8 mouse cellular contexts compared by ENCODE assay signal in genomic region chr2:92374514-92374913, GRCm38 (mm10). TPM values are rescaled to one million over a fixed set of nuclear protein-coding genes. Genes with fewer than 3 reads are reported as not detected.
DNase-seq lines count a peak whose midpoint lies in the region; ATAC-seq lines count a peak whose summit lies in the region.

Gene Pex16 (plus strand): TSS chr2:92374676.
Gene Large2 (minus strand): TSS chr2:92374869.

- peak within 1 kb of the TSS; percentile 90 for H3K27ac ChIP-seq in forebrain, embryonic 12.5 days
- peak within 1 kb of the TSS; percentile 79 for H3K27ac ChIP-seq in intestine, embryonic 16.5 days (ENCODE audit: low read length)
- peak within 1 kb of the TSS; percentile 86 for H3K27ac ChIP-seq in liver, embryonic 15.5 days (replicated peaks)
- H3K27ac ChIP-seq in neural tube, embryonic 13.5 days (replicated peaks), result peak within 1 kb of the TSS; percentile 86

- DNase-seq in heart, adult 11 months, result peak; percentile 96
- DNase-seq in heart, postnatal 25 days (ENCODE audit: low spot score), result no peak
- peak; percentile 90 for DNase-seq in brain, adult 2 months (ENCODE audit: low read depth, low spot score)
- DNase-seq in frontal cortex, postnatal 25 days (ENCODE audit: low spot score in 2 of 2), result no peak

- H3K27me3 ChIP-seq in forebrain, embryonic 12.5 days, result peaks cover 27% of the 10 kb centered on the region
- peaks cover 10% of the 10 kb centered on the region; the same call in 1 of the 2 replicates for H3K27me3 ChIP-seq in intestine, embryonic 16.5 days (replicated peaks; ENCODE audit: control insufficient read depth, insufficient read depth, low read length)
- H3K27me3 ChIP-seq in liver, embryonic 15.5 days, result peaks cover 45% of the 10 kb centered on the region
- peaks cover 31% of the 10 kb centered on the region for H3K27me3 ChIP-seq in neural tube, embryonic 13.5 days

- peaks cover 61% of the 10 kb centered on the region for H3K4me1 ChIP-seq in forebrain, embryonic 12.5 days
- H3K4me1 ChIP-seq in intestine, embryonic 16.5 days (ENCODE audit: control insufficient read depth, insufficient read depth, low read length), result peaks cover 44% of the 10 kb centered on the region
- H3K4me1 ChIP-seq in liver, embryonic 15.5 days (replicated peaks), result peaks cover 40% of the 10 kb centered on the region
- H3K4me1 ChIP-seq in neural tube, embryonic 13.5 days (replicated peaks), result peaks cover 56% of the 10 kb centered on the region

- H3K9me3 ChIP-seq in forebrain, embryonic 12.5 days, result no peaks in the 10 kb centered on the region
- no peaks in the 10 kb centered on the region for H3K9me3 ChIP-seq in intestine, embryonic 16.5 days (ENCODE audit: control insufficient read depth, low read length)
- H3K9me3 ChIP-seq in liver, embryonic 15.5 days (replicated peaks), result no peaks in the 10 kb centered on the region
- H3K9me3 ChIP-seq in neural tube, embryonic 13.5 days, result no peaks in the 10 kb centered on the region

- H3K36me3 ChIP-seq in forebrain, embryonic 12.5 days (replicated peaks), result peaks cover 19% of the 10 kb centered on the region
- peaks cover 16% of the 10 kb centered on the region; the same call in 1 of the 2 replicates for H3K36me3 ChIP-seq in intestine, embryonic 16.5 days (ENCODE audit: control insufficient read depth, insufficient read depth, low read length)
- peaks cover 26% of the 10 kb centered on the region for H3K36me3 ChIP-seq in liver, embryonic 15.5 days (replicated peaks)
- H3K36me3 ChIP-seq in neural tube, embryonic 13.5 days, result peaks cover 26% of the 10 kb centered on the region

- peak within 1 kb of the TSS; percentile 74 for H3K9ac ChIP-seq in forebrain, embryonic 12.5 days
- peak within 1 kb of the TSS; percentile 78 for H3K9ac ChIP-seq in intestine, embryonic 16.5 days (ENCODE audit: low read depth, low read length)
- H3K9ac ChIP-seq in liver, embryonic 15.5 days, result peak within 1 kb of the TSS; percentile 74
- peak within 1 kb of the TSS; percentile 85 for H3K9ac ChIP-seq in neural tube, embryonic 13.5 days

- intact Hi-C loops in heart, postnatal 25 days (cut with DNase I), result no loop called here

- peak; percentile 6; the same call in 1 of the 2 replicates for ATAC-seq in forebrain, embryonic 12.5 days (ENCODE audit: low FRiP score)
- ATAC-seq in intestine, embryonic 16.5 days, result peak; percentile 14; the same call in 1 of the 2 replicates
- peak; percentile 14; the same call in 1 of the 2 replicates for ATAC-seq in liver, embryonic 15.5 days (ENCODE audit: insufficient read depth)
- peak; percentile 54 for ATAC-seq in neural tube, embryonic 13.5 days (ENCODE audit: low read depth)

- H3K4me3 ChIP-seq in forebrain, embryonic 12.5 days (replicated peaks), result peak within 1 kb of the TSS; percentile 72
- peak within 1 kb of the TSS; percentile 78 for H3K4me3 ChIP-seq in intestine, embryonic 16.5 days (ENCODE audit: low read length)
- peak within 1 kb of the TSS; percentile 75 for H3K4me3 ChIP-seq in liver, embryonic 15.5 days (replicated peaks)
- peak within 1 kb of the TSS; percentile 85 for H3K4me3 ChIP-seq in neural tube, embryonic 13.5 days

- 4% methylated on average over 16 of the region's 16 CpGs for WGBS in forebrain, embryonic 12.5 days
- 2% methylated on average over 16 of the region's 16 CpGs for WGBS in intestine, embryonic 16.5 days
- WGBS in liver, embryonic 15.5 days (ENCODE audit: insufficient replicate concordance), result 2% methylated on average over 16 of the region's 16 CpGs
- WGBS in neural tube, embryonic 13.5 days, result 3% methylated on average over 16 of the region's 16 CpGs

- peak within 1 kb of the TSS; percentile 94 for H3K4me2 ChIP-seq in forebrain, embryonic 12.5 days
- H3K4me2 ChIP-seq in intestine, embryonic 16.5 days (ENCODE audit: low read depth, low read length), result peak within 1 kb of the TSS; percentile 75
- H3K4me2 ChIP-seq in liver, embryonic 15.5 days, result peak within 1 kb of the TSS; percentile 93
- peak within 1 kb of the TSS; percentile 98 for H3K4me2 ChIP-seq in neural tube, embryonic 13.5 days

RNA-seq across cellular contexts. Expression of gene Pex16, which starts in this region (rescaled TPM):
- 10 to 100 TPM; 19.4 to 24.5 TPM for total RNA-seq in heart, postnatal 25 days (2021)
- 22.8 and 24.2 TPM in 2 replicates for polyA plus RNA-seq in forebrain, embryonic 12.5 days (2016; fragmentation: Nextera tagmentation; extraction: Ambion mirVana)
- polyA plus RNA-seq in intestine, embryonic 16.5 days (2015; fragmentation: Nextera tagmentation; extraction: Ambion mirVana), result 66.2 and 70.8 TPM in 2 replicates
- 22.4 and 26.2 TPM in 2 replicates for polyA plus RNA-seq in liver, embryonic 15.5 days (2015; fragmentation: Nextera tagmentation; extraction: Ambion mirVana)
- 31.6 and 35.0 TPM in 2 replicates for polyA plus RNA-seq in neural tube, embryonic 13.5 days (2015; fragmentation: Nextera tagmentation; extraction: Ambion mirVana)

RNA-seq across cellular contexts. Expression of gene Large2, which starts in this region (rescaled TPM):
- total RNA-seq in heart, postnatal 25 days (2021), result under 1 TPM in 1 of 2 experiments, not detected in 1; 0.67 TPM
- 5.3 and 5.5 TPM in 2 replicates for polyA plus RNA-seq in forebrain, embryonic 12.5 days (2016; fragmentation: Nextera tagmentation; extraction: Ambion mirVana)
- 11.8 and 12.3 TPM in 2 replicates for polyA plus RNA-seq in intestine, embryonic 16.5 days (2015; fragmentation: Nextera tagmentation; extraction: Ambion mirVana)
- polyA plus RNA-seq in liver, embryonic 15.5 days (2015; fragmentation: Nextera tagmentation; extraction: Ambion mirVana), result 2.4 and 3.5 TPM in 2 replicates
- polyA plus RNA-seq in neural tube, embryonic 13.5 days (2015; fragmentation: Nextera tagmentation; extraction: Ambion mirVana), result 0.74 and 1.4 TPM in 2 replicates

Comparison
In these comparisons a context has a peak if more than half of its experiments do, and no peak if none do; other contexts are left out.
1. DNase-seq: peak in heart, adult 11 months (single experiment) and brain, adult 2 months (single experiment); none in heart, postnatal 25 days (single experiment) and frontal cortex, postnatal 25 days (0 of 2).
2. Peak in every context shown above with its lines, with median percentiles within 50 percentile points of each other: ATAC-seq, H3K27ac ChIP-seq, H3K4me2 ChIP-seq, H3K4me3 ChIP-seq and H3K9ac ChIP-seq.